Mouse (Mus musculus) layer of hippocampus, adult 9-11 months (tissue): ENCODE results near the gene Snx9.

Experiments
- DNase-seq: peaks from one replicate; pipeline ENCODE4 v3.0.0; 2022

The Snx9 gene

GRCm38 (mm10) chr17:5846101-5846500 lies 5.0 kb downstream of the Snx9 start:
- no peak for DNase-seq

DNA sequence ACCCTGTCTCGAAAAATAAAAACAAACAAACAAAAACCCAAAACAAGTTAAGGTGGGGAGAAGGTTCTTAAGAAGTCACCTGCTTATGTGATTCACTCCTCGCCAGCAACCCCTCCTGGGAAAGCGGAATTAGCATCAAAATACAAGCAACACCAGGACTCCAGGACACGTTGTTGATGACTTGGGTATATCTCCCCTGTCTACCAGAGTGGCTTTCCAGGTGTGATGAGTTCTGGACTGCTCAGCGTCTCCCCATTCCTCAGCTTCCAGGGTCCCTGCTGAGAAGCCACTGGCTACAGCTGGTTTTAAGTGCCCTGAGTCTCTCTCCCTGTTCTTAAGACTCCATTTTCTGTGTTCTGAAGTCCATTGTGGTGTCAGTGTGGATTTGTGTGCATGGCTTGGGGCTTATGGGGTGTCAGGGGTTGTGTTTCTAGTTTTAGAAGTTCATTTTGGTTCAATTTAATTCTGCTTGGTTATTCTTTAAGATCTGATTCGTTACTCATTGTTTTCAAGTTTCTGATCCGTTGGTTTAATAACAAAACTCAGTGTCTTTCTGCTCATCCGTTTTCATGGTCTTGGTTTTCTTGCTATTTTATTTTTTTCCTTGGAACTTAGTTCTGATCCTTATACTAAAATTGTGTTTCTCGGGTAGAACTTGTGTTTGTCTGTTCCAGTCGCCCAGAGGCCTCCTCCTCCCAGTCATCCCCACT lies 7.7 kb downstream of the Snx9 start:
- no peak for DNase-seq

DNA sequence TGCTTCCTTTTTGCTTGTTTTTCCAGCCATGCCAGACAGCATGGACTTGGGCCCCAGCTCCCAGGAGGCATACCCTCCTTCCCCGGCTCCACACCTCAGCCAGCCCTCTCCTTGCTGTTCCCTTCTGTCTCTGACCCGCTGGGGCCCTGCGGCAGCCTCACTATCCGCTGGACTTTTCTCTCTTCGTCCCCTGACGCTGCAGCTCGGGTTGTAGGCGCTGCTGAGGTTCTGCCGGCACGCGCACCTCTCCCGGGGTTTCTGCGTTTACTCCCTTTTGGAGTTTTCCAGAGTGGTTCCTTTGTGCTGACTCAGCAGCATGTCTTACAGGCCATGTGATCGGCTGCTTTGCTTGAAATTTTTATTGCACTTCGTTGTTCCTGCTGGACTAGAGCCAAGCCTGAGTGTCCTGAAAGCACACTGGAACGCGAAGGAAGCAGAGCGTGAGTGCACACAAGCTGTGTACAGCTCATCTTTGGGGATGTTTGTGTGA lies 8.3 kb downstream of the Snx9 start:
- peak; percentile 68 for DNase-seq

GRCm38 (mm10) chr17:5850031-5850430 lies 8.9 kb downstream of the Snx9 start:
- DNase-seq = no peak

DNA sequence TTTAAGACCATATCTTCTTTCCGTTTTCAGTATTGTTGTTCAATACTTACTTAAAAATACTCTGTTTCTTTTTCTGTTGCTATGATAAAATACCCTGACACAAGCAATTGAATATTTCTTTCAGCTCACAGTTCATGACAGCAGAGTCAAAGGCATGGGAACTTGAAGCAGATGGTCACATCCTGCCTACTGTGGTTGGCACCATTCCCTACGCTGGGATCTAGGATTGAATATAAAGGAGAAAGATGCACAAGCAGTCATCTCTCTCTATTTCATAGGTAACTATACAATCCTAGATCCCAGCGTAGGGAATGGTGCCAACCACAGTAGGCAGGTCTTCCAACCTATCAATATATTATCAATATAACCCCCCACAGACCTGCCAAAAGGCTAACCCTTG lies 9.3 kb downstream of the Snx9 start:
- no peak for DNase-seq

GRCm38 (mm10) chr17:5853936-5854335 lies 12.8 kb downstream of the Snx9 start:
- DNase-seq = no peak

- DNase-seq = no peak
Measured at GRCm38 (mm10) chr17:5855560-5855959, 14.4 kb downstream of the Snx9 start.

DNA sequence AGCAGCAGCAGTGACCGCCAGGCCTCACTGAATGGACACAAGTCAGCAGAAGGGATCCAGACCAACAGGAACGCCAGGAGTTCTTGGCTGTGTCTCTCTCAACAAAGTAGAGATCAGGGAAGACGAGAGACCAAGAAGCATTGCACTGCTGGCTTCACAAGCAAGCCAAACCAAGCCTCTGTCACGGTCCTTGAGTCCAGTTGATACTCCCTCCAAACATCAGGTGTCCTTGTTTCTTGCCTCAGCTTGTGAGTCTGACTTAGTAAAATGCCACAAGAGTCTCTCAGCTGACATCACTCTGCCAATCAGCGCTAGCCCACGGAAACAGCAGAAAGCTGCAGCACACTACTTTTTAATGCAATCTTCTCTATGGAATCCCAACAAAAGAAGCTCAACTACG lies 15.3 kb downstream of the Snx9 start:
- no peak for DNase-seq

DNA sequence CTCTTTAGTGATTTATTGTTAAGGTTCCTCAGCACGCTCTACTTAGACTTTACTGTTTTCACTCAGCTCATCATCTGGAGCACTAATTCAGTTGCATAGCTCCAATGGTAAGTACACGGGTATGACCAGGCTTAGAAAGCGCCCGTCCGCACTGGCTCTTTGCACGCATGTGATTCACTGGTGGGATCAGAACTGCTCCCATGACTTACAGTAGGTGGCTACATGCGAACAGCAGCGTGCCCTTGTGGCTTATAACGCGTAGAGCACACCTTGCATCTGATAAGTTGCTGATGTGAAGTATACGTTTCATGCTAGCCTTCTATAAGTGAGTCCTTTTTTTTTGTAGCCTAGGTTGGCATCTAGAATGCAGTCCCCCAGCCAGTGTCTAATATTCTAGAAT lies 16.1 kb downstream of the Snx9 start:
- no peak for DNase-seq

GRCm38 (mm10) chr17:5858209-5858608 lies 17.1 kb downstream of the Snx9 start:
- no peak for DNase-seq

DNA sequence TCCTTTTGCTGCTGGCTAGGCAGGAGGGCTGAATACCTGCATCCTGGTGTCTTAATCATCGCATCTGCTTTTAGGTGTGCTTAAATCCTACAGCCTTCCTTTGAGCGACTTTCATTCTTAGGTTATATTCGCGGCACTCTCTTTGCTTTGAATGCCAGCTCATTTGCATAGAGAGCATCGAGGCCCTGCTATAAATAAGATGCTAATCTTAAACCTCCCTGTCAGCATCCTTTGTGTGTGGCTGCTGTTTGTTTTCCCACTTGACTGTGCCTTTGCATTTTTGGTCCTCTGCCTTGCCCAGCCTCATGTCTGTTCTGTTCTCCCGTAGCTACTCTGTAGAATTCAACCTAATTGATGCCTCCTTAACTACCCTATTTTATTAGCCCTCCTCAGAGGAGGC lies 21.2 kb downstream of the Snx9 start:
- no peak for DNase-seq

DNA sequence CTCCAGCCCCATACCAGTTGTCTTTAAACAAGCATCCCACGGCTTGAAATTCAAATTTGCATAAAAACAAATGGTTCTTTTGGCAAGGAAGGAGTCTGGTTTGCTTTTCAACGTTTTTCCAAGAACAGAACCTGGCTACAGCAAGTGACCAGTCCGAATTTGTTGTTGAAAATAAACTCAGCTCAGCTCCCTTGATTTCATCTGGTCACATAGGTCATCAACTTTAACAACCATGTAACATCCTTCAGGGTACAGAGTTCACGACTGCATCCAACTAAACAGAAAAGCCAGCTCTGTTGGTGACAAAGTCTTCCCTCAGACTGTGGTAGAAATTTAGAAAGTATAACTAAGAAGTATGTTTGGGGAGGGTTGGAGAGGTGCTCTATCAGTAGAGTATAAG lies 21.7 kb downstream of the Snx9 start:
- no peak for DNase-seq

GRCm38 (mm10) chr17:5863745-5864144 lies 22.6 kb downstream of the Snx9 start:
- no peak for DNase-seq

- DNase-seq = peak; percentile 38
Measured at GRCm38 (mm10) chr17:5867456-5867855, 26.3 kb downstream of the Snx9 start.

GRCm38 (mm10) chr17:5868319-5869031 lies 27.3 kb downstream of the Snx9 start:
- DNase-seq = no peak

DNA sequence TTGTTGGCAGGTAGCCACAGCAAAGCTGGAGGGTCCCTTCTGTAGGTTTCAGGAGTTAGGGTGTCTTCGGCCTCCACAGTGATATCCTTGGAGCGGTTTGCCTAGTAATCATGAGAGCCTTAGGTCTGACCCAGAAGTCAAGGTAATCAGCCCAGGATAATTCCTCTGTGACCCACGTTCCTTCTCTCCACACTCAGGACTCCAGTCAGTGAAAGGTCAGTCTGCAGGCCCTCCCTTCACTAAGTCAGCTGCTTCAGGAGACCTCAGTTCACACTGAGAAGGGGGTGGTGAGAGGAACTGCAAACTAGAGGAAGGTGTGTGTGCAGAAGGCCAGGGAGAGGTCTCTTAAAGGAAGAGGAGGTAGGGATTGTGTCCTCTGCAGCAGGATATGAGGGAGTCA lies 28.3 kb downstream of the Snx9 start:
- DNase-seq = no peak

DNA sequence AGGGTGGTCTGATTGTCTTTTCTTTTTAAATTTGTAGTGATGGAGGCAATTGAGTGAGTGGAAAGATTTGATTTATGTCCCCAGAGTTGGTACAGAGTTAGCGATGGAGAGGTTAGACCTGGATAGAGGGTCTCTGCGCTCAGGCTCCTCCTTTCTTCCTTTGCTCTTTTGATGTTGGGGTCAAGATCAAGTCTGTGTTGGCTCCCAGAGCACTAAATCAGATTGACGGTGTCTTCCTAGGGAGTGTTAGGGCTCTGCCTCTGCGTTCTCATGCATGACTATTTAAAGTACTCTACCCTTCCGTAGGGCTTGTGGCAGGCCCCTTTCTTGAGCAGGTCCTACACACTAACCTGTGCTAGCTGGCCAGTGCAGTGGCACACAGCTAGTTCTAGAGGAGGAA lies 28.9 kb downstream of the Snx9 start:
- DNase-seq = no peak

DNA sequence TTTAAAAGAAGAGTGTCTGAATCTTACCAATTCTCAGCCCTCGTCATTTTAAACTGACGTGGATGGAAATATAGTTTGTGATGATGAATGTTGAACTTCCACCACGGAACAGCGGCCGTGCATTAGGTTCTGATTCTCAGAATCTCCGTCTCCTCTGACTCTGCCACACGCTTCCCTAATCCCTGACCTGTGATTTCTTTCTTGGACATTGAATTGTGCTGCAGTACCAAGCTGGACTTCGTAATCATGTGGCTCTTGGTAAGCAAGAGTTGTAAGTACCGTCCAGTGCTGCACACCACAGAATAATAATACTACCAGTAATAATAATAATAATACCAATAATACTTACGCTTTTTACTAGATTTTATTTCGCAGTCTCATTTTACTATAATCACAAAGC lies 29.6 kb downstream of the Snx9 start:
- DNase-seq = no peak

GRCm38 (mm10) chr17:5872506-5872905 lies 31.4 kb downstream of the Snx9 start:
- DNase-seq = no peak

- no peak for DNase-seq
Measured at GRCm38 (mm10) chr17:5874565-5874964, 33.4 kb downstream of the Snx9 start.

- DNase-seq = no peak
Measured at GRCm38 (mm10) chr17:5877611-5878157, 36.6 kb downstream of the Snx9 start.

GRCm38 (mm10) chr17:5878878-5879277 lies 37.7 kb downstream of the Snx9 start:
- DNase-seq = no peak

- peak; percentile 47 for DNase-seq
Measured at GRCm38 (mm10) chr17:5885474-5885873, 44.3 kb downstream of the Snx9 start.

GRCm38 (mm10) chr17:5886181-5886810 lies 45.2 kb downstream of the Snx9 start:
- no peak for DNase-seq
